Mouse (Mus musculus) frontal cortex, postnatal 10 days (tissue): ENCODE measurements at regions not wholly inside any gene's neighbourhood (a gene's known extent, or its start where the extent isn't known, plus 50 kb on each side); places are given as distances from the start of the nearest gene placed in this dataset.
A peak's percentile ranks its signal among the peaks of the same experiment; 100 is the strongest.
"Not testable (repeated sequence)": the region's sequence is repeated elsewhere in the genome, so short reads cannot be mapped to it uniquely, and the experiment has no call there.

Experiments
- DNase-seq, 2 experiments: peaks; one replicate each; pipeline ENCODE4 v3.0.0; 2022; ENCODE audit warnings: low spot score in 2 of 2, mixed read lengths in 1 of 2

DNA sequence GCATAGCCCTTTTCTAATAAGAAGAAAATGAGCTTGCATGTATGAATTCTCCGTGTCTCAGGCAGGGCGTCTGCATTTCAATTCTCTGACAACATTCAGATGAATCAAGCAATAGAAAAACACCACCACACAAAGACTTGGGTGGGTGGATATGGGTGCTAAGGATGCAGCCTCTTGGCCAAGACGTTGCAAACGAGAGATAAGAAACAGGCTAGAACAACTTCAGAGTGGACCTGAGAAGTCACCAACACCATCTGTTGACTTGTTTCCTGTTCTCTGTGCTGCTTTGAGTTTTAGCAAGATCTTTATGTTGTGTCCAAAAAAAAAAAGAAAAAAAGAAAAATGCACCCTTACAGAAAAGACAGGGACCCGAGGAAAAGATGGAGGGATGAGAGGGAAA, 277.0 kb downstream of the Gxylt1 start:
- no peak for DNase-seq

- DNase-seq = no peak
These were observed 280.7 kb downstream of the Gxylt1 start for GRCm38 (mm10) chr15:92994191-92994671.

GRCm38 (mm10) chr15:92993538-92994190, 281.3 kb downstream of the Gxylt1 start:
- DNase-seq = no peak

DNA sequence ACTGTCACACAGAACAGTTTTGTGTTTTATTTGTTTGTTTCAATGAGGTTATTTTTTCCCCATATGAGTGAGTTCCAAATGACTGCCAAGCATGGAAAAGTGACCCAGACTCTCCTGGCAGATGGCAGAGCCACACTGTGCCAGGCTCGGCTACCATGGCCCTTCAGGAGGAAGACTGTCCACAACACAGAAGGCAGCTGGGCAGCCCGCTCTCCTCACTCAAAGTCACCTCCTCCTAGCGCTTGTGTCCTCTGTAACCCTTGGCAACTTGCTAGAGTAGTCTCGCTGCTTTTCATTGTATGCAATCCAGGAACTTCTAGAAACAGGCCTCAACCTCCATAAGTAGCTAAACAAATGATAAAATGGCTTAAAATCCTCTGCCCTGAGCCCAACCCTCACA, 299.2 kb downstream of the Gxylt1 start:
- no peak for DNase-seq

- peak; percentile 32 to 35 for DNase-seq
These were observed 300.0 kb downstream of the Gxylt1 start for GRCm38 (mm10) chr15:92974931-92975330.

DNA sequence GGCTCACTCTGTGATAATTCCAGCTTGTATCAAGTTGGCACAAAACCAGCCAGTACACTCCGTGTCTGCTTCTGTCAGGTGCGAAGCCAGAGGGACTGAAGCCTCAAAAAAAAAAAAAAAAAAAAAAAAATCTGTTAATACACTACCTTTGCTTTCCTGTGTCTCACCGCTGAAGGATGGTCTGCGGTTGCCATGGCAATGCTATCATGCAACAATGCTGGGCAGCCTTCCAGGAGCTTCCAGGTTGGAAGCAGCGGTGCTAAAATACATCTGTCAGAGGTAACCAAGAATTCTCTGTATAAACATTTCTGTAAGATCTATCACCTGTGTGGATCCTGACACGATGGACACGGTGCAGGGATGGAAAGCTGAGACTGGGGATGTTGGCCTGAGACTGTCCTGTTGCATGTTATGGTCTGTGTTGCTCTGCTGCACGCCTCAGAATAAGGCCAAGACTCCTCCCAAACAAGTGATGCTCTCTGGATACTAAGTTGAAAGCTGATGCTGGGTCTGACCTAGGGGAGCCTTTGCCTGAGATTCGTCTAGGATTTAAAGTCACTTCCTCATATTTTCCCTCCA, 301.2 kb downstream of the Gxylt1 start:
- no peak for DNase-seq

DNA sequence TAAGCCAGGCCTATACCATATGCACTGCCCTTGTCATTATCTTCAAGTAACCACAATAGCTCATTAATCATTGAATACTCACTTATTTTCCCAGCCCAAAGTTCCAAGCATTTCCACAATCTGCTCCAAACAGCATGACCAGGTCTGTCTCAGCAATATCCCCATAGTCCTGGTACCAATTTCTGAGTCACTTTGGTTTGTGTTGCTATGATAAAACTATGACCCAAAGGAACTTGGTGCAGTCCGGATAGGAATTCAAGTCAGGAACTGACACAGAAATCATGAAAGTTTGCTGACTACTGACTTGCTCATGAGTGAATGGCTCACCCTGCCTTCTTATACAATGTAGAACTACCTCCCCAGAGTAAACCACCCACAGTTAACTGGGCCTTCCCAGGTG, 309.4 kb downstream of the Gxylt1 start:
- DNase-seq = no peak

- DNase-seq = no peak
These were observed 310.1 kb downstream of the Gxylt1 start for GRCm38 (mm10) chr15:92964901-92965300.

DNA sequence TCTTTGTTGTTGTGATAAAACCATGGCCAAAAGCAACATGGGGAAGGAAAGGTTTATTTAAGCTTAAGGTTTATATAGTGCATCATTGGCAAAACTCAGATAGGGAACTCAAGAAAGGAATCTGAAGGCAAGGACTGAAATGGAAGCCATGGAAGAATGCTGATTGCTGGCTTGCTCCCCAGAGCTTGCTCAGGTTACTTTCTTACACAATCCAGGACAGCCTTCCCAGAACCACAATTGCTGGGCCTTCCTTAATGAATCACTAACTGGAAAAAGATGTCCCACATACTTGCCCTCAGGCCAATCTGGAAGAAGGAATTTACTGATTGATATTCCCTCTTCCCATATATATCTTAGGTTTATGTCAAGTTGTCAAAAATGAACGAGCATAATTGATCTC, 310.8 kb downstream of the Gxylt1 start:
- DNase-seq = no peak

GRCm38 (mm10) chr15:92950912-92951311, 324.1 kb downstream of the Gxylt1 start:
- not testable (repeated sequence) for DNase-seq

- no peak for DNase-seq
These were observed 328.8 kb downstream of the Gxylt1 start for GRCm38 (mm10) chr15:92946216-92946615.

GRCm38 (mm10) chr15:92903821-92904220, 371.2 kb downstream of the Gxylt1 start:
- DNase-seq = no peak

GRCm38 (mm10) chr15:92897277-92897676, 377.7 kb downstream of the Gxylt1 start:
- no peak for DNase-seq

DNA sequence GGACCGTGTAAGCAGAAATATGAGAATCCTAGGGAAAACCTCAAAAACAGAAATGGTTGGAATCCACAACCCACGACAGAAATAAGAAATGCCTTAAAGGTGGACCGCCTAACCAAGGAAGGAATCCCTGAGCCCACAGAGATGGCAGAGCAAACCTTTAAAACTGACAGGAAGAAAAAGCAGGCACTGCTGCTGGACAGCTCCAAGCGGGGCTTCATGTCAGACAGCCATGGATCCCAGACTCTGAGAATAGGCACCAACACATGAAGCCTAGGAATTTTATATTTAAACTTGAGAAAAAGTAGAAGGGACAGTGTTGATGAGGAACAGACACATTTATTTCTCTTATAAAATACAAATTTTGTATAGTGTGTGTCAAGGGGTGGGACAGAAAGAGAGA, 379.1 kb downstream of the Gxylt1 start:
- no peak for DNase-seq

DNA sequence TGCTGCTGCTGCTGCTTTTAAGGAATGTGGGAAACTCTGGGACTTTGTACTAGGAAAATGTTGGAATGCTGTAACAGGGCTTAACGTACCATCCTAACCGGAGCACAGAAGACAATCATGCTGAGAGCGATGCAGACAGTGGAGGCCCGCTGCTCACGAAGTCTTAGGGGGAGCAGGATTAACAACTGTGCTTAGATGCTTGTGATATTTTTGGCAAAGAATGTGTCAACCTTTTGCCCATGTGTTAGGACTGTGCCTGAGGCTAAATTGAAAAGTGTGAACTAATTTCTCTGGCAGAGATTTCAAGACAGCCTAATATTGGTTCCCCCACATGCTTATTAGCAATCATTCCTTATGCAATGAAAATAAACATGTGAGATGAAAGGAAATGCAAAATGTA, 398.5 kb downstream of the Gxylt1 start:
- no peak for DNase-seq

DNA sequence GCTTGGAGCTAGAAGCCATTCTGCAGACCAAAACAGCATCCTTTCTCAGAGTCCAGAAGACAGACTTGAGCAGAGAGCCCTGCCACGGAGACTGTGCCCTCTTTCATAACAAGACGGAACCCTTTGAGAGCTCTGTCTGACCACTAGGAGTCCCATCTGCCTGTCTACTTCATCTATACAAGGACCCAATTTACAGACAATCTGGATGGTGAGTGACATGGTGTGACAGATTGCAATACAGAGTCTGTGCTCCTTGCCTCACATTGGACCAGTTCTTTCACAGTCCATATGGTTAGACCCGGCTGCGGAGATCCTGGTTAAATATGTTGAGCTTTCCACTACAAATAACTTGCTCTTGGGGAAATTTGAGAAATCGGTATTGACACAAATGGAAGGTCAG, 410.9 kb downstream of the Gxylt1 start:
- DNase-seq = no peak

DNA sequence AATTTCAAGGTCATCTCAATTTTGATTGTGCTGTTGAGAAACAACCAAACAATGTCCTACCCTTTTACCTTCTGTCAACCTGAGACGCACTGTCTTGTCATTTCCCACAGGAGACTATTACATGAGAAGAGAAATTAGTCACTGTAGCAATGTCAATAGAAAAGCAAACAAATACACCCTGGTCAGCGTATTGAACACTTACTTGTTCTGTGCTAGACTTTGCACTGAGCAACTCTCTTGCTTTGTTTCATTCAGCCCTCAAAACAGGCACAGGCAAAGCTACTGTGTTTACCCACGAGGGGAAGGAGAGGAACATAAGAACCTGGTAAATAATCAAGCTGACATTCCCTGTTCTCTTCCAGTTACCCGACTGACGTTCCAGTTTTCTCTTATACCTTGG, 424.1 kb downstream of the Gxylt1 start:
- no peak for DNase-seq

- no peak for DNase-seq
These were observed 434.9 kb downstream of the Gxylt1 start for GRCm38 (mm10) chr15:92840035-92840434.

DNA sequence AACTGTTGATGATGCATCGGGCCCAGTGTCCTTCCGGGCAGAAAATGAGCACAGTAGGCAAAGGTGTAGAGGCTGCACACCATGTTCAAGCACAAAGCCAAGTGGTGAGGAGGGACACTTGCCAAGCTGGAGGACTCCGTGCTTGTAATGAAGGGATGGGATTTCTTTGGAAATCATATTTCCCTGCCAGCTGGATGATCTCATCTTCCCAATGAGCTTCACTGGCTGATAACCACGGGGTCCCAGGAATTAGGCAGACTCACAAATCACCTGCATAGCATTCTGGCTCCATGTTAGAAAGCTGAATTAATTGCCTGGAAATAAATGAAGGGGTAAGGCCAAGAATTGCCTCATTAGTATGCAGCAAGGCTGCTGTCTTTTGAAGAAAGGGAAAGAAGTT, 435.4 kb downstream of the Gxylt1 start:
- DNase-seq = no peak

DNA sequence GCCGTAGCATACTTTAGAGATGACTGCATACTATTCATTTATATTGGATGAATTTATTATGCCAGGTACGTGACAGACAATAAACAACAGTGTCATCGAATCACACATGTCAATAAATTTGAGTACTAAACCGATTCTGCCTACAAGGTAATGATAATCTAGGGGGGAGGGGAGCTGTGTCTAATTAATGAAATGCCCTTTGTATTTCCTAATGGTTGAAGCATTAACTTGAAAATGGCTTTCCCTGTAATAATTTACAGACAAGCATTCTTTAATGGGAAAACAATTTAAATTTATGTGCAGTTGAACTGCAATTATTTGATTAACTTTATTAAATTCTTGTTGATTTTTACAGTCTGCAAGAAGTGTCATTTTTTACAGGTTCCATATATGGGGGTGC, 429.5 kb downstream of the Pdzrn4 start:
- no peak for DNase-seq
